Mouse (Mus musculus) embryonic fibroblast, embryonic 13.5 days (primary cell): Measurements from ENCODE around the gene Leo1. TPM values are rescaled to one million over a fixed set of nuclear protein-coding genes. Genes with fewer than 3 reads are reported as not detected.

Experiments
- H3K27ac ChIP-seq: 2 replicates; pipeline ENCODE4 v1.5.1; 2012; ENCODE audit warnings: low read length, control low read depth, inconsistent platforms; ENCODE audit not compliant: insufficient read depth
- H3K4me1 ChIP-seq: 2 replicates; pipeline ENCODE4 v1.6.1; 2011; ENCODE audit warnings: low read length; ENCODE audit not compliant: control insufficient read depth, insufficient read depth
- H3K4me3 ChIP-seq: 2 replicates; pipeline ENCODE4 v1.5.1; 2011; ENCODE audit warnings: mild to moderate bottlenecking, control low read depth, low read length; ENCODE audit not compliant: insufficient read depth
- CTCF ChIP-seq: IDR thresholded peaks from 2 replicates; pipeline ENCODE4 v1.5.1; 2011; ENCODE audit warnings: mild to moderate bottlenecking, control low read depth, low read length, moderate library complexity, borderline replicate concordance; ENCODE audit not compliant: insufficient read depth
- POLR2A ChIP-seq: IDR thresholded peaks from 2 replicates; pipeline ENCODE4 v1.6.1; 2011; ENCODE audit warnings: low read depth, mild to moderate bottlenecking, control low read depth, low read length, moderate library complexity
- polyA plus RNA-seq: library from polyadenylated mRNA; stranded (reverse); fragments of >200 nt; gene quantifications from 2 replicates; pipeline ENCODE4 v1.2.4, GENCODE M21; 2011; ENCODE audit warnings: low read depth; ENCODE audit not compliant: missing spikeins, insufficient read length

Leo1 gene
- polyA plus RNA-seq, 1 experiment: 29.6 TPM

DNA sequence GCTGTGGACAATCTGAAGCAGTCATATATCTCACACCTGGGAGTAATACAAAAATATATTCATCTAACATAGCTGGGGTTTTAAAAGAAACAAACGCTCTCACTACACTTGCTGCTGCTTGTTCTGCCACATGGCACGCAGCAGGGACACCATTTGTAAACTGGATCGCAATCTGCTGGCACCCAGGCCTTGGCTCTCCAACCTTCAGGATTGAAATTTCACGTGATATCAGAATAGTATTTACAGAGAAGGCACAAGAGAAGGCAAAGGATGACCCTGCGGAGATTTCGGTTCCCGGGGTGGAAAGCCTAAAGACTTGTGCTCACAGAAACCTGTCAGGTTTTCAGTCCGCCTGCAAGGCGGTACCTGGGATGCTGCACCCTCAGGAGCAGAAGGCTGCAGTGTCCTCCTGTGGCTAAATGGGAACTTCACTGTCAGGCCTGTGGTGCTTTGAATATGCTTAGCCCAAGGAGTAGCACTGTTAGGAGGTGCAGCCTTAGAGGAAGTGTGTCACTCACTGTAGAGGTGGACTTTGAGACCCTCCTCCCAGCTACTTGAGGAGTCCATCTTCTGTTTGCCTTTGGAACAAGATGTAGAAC is 53.2 kb downstream of the Leo1 start:
- Histone ChIP-seq H3K27ac (no peak overlapping the region), H3K4me3 (no peak overlapping the region), H3K4me1 (no peaks in the 10 kb centered on the region)
- no peak for TF ChIP-seq CTCF
- TF ChIP-seq POLR2A: no peak

DNA sequence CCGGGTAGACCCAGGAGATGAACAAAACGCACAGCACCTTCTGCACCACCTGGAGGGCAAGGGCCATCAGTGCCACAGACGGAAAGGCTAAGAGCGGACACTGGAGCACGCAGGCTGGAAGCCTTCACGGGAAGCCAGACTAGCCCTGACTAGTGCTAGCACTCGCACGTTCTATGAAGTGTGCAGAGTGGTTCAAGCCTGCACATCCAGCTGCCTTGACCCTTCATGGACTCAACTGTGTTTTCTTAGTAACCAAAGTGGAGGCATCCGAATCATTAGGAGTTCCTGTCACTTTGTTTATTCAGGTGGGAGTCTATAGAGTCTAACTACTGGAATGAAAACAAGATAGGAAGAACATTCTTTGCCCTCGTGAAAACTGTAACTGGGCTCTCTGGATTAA is 54.6 kb downstream of the Leo1 start:
- H3K4me3 ChIP-seq: no peak overlapping the region
- TF ChIP-seq POLR2A (no peak), CTCF (no peak)
- H3K27ac ChIP-seq: no peak overlapping the region
- no peaks in the 10 kb centered on the region for H3K4me1 ChIP-seq

DNA sequence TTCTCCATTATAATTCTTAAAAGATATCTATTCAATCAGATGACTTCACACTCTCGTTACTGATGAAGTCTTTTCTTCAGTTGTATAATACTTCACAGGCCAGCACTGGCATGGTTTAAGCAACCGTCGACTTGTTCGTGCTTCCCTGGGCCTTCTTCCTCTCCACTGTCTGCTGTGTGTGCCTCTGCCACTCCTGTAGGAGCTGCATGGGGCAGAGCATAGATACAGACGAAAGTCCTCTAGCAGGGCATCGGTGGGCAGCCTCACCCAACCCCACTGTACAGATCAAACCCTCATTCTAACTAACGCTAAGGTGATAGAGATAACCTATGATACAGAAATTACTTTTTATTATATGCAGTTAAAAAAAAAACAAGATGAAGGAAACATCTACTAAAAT is 57.2 kb downstream of the Leo1 start:
- Histone ChIP-seq H3K4me1 (no peaks in the 10 kb centered on the region), H3K27ac (no peak overlapping the region), H3K4me3 (no peak overlapping the region)
- TF ChIP-seq POLR2A (no peak), CTCF (no peak)

DNA sequence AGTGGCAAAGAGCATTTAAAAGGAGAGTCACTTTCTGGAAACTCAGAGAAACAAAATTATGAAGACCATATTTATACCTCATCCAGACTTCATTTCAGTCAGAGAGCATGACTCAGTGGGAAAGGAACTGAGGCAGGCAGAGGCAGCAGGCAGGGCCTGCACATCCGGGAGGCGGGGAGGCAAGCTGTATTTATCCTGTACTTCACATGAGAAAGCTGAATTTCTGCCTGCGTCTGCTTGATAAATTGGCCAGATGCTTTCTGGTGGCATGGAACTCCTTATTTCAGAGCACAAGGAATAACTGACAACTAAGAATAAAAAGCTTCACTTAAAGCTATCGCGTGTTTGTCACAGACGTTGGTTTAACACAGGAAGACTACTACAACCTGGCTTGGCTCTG is 63.0 kb downstream of the Leo1 start:
- Histone ChIP-seq H3K27ac (no peak overlapping the region), H3K4me1 (no peaks in the 10 kb centered on the region), H3K4me3 (no peak overlapping the region)
- TF ChIP-seq CTCF (no peak), POLR2A (no peak)

DNA sequence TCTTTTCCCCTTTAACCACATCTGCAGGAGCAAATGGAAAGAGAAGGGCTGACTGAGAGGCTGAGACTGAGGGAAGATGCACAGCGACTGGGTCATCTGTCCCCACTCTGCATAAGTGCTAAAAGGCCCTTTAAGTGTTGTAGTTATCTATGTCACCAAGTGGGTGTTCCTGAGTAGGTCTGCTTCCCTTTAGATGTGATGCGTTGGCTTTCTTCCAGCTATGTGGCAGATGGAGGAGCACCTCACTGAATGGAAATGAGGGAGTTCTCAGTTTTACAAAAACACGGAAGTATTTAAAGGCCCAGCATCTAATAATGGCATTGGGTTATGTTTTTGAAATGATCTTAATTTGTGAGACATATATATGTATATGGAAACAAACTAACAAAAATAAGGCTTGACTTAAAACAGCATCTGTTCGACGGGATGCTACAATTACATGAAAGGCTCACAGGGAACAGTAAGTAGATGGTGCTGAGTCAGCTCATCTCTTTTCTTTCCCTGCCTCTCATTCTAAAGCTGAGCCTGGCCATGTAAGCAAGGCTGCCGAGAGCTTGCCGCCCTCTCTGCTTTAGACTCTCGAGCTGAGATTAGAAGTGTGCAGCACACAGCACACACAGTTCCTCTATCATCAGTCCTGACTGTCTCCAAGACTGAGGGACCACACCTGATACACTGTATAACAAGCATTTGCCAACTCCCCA is 70.1 kb downstream of the Leo1 start:
- no peaks in the 10 kb centered on the region for H3K4me1 ChIP-seq
- no peak overlapping the region for H3K4me3 ChIP-seq
- H3K27ac ChIP-seq: no peak overlapping the region
- TF ChIP-seq POLR2A: no peak
- no peak for TF ChIP-seq CTCF

DNA sequence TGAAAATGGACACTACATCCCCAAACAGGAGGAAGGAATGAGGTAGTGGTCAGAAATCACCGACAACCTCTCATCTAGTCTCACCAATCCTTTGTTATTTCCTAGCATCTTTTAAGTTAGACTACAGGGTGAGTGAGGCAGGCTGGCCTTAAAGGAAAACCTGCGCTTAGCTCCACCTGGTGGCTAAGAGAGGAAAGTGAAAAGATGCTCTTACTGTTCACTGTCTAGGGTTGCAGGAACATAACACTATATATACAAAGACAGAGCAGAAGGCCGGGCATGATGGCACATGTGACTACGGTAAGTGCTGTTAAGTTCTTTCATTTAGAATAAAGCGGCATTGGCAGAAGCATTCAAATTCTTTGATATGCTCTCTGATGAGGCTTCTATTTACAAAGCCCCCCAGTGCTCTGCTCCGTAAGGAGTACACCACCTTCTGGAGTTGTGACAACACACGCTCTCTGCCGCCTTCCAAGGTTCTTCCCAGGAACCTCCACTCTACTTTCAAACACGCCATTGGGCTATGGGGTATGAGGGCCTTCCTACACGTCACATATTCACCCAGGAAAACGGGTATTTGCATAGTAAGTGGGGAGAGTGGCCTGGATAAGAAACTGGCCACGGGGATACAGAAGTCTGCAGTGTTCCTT is 74.3 kb downstream of the Leo1 start:
- Histone ChIP-seq H3K4me1 (no peaks in the 10 kb centered on the region), H3K27ac (no peak overlapping the region), H3K4me3 (no peak overlapping the region)
- TF ChIP-seq POLR2A (no peak), CTCF (peak; percentile 50; the same call in 1 of the 2 replicates)

Other genes with a start within 250 kb of the Leo1 start
- 0.99 and 1.9 TPM in 2 replicates for gene Myo5c, start 209.5 kb upstream of the Leo1 start, polyA plus RNA-seq
- 23.1 and 24.0 TPM in 2 replicates for gene Gnb5, start 135.2 kb upstream of the Leo1 start, polyA plus RNA-seq
- gene Bcl2l10, start 93.8 kb upstream of the Leo1 start, polyA plus RNA-seq: not detected in 2 replicates
- 107 and 120 TPM in 2 replicates for gene Mapk6, start 31.5 kb upstream of the Leo1 start, polyA plus RNA-seq
- 71.0 and 76.6 TPM in 2 replicates for gene Tmod3, start 118.1 kb downstream of the Leo1 start, polyA plus RNA-seq
- gene Tmod2, start 169.8 kb downstream of the Leo1 start, polyA plus RNA-seq: 3.6 and 8.0 TPM in 2 replicates
- gene Lysmd2, start 184.2 kb downstream of the Leo1 start, polyA plus RNA-seq: 8.9 and 10.4 TPM in 2 replicates
- gene Scg3, start 242.5 kb downstream of the Leo1 start, polyA plus RNA-seq: 0.46 TPM in 1 of 2 replicates, not detected in the other